Mouse (Mus musculus): ENCODE measurements around the gene Il3.

Il3 gene

DNA sequence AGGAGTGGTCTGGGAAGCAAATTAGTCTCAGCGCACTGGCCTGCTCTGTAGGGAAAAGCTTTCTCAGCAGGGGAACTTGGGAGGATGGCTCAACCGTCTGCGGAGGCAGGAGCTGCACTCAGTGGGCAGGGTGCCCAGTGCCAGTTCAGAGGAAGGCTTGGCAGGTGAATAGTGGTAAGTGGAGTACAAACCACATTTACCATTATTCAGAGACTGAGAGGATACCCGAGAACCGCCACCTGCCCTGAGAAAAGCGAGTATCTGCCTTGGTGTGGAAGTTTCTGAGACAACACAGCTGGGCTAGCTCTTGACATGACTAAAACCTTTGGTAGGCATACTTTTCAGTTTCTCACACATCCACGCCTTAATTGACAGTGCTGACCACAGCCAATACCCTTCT is 49.7 kb downstream of the Il3 start:
- peak; percentile 3 for DNase-seq (ENCODE audit: low spot score)

DNA sequence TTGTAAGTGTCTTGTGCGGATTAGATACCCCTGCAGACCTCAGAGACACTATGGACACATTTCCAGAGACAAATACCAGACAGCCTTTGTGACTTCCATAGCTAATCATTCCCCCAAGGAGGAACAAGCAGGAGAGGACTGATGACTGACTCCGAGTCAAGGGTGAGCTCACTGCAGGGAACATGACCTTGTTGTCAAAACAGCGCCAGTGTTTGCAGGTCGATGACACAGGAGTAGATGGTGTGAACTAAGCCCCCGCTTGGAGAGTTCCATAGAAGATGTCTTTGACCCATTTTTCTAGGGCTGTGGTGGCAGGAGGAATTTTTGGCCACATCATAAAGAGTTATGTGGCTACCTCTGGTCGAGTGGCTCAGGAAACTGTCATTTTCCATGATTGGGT is 51.0 kb downstream of the Il3 start:
- no peak for DNase-seq (ENCODE audit: low spot score)

All from ovary, adult 18-20 months (tissue).